ENCODE assay signal across 8 mouse cellular contexts in genomic region chr3:101304156-101304555, GRCm38 (mm10). TPM values are rescaled to one million over a fixed set of nuclear protein-coding genes. Genes with fewer than 3 reads are reported as not detected.
DNase-seq lines count a peak whose midpoint lies in the region; ATAC-seq lines count a peak whose summit lies in the region.

No protein-coding gene starts in this region.

- WGBS in midbrain, embryonic 10.5 days: 19% methylated on average over 8 of the region's 8 CpGs
- 18% methylated on average over 8 of the region's 8 CpGs for WGBS in midbrain, embryonic 15.5 days

- no peaks in the 10 kb centered on the region for H3K36me3 ChIP-seq in midbrain, embryonic 10.5 days
- no peaks in the 10 kb centered on the region for H3K36me3 ChIP-seq in midbrain, embryonic 15.5 days (replicated peaks)

- H3K27me3 ChIP-seq in midbrain, embryonic 10.5 days (ENCODE audit: low read depth, poor library complexity, severe bottlenecking): peaks cover 24% of the 10 kb centered on the region
- H3K27me3 ChIP-seq in midbrain, embryonic 15.5 days (replicated peaks): no peaks in the 10 kb centered on the region

- no peak overlapping the region for H3K4me2 ChIP-seq in midbrain, embryonic 15.5 days

- peak; percentile 77 for DNase-seq in midbrain, embryonic 10.5 days (ENCODE audit: low spot score)
- peak; percentile 48 for DNase-seq in cerebellum, adult 11-12 months
- peak; percentile 73 for DNase-seq in hindlimb bud, embryonic 11.5 days (ENCODE audit: extremely low spot score, low read depth, low spot score)
- peak; percentile 75 to 79 for DNase-seq in left cerebral cortex, postnatal 14 days (ENCODE audit: low spot score in 2 of 2)
- peak; percentile 79 for DNase-seq in neural tube, embryonic 10.5 days (ENCODE audit: extremely low spot score, low spot score)
- peak; percentile 84 for DNase-seq in thymus, postnatal 14 days

- no peak overlapping the region for H3K4me3 ChIP-seq in midbrain, embryonic 10.5 days
- H3K4me3 ChIP-seq in midbrain, embryonic 15.5 days: no peak overlapping the region

- no peak for ATAC-seq in midbrain, embryonic 15.5 days (replicated peaks)
- peak; percentile 57 for ATAC-seq in frontal cortex, adult (ENCODE audit: low TSS enrichment)

- no peaks in the 10 kb centered on the region for H3K9me3 ChIP-seq in midbrain, embryonic 10.5 days (replicated peaks)
- H3K9me3 ChIP-seq in midbrain, embryonic 15.5 days: no peaks in the 10 kb centered on the region

- no peak overlapping the region for H3K9ac ChIP-seq in midbrain, embryonic 15.5 days

- H3K27ac ChIP-seq in midbrain, embryonic 10.5 days (replicated peaks): no peak overlapping the region
- H3K27ac ChIP-seq in midbrain, embryonic 15.5 days: no peak overlapping the region

- H3K4me1 ChIP-seq in midbrain, embryonic 10.5 days: peaks cover 32% of the 10 kb centered on the region
- H3K4me1 ChIP-seq in midbrain, embryonic 15.5 days: peaks cover 35% of the 10 kb centered on the region

- intact Hi-C loops in left cerebral cortex, postnatal 14 days (cut with DNase I): loop anchor here (5.0 to 10.0 kb wide), 2 partner anchors 101 to 158 kb away; no protein-coding TSS in a partner anchor

RNA-seq across cellular contexts. Expression of gene Cd2, which starts 16.4 kb away (rescaled TPM):
- polyA plus RNA-seq in midbrain, embryonic 10.5 days (2016; fragmentation: Nextera tagmentation; extraction: Ambion mirVana): 0.10 TPM in 1 of 2 replicates, not detected in the other
- 0.26 TPM in 1 of 2 replicates, not detected in the other for polyA plus RNA-seq in midbrain, embryonic 15.5 days (2015; fragmentation: Nextera tagmentation; extraction: Ambion mirVana)
- not detected for total RNA-seq in left cerebral cortex, postnatal 14 days (2021)
